Mouse (Mus musculus) olfactory bulb, adult 2 months (tissue): Measurements from ENCODE around the gene Plk5.

ENCODE experiments used
- CTCF ChIP-seq: fragments of 200-500 bp; IDR thresholded peaks from 2 replicates; pipeline ENCODE4 v1.5.1; 2012; ENCODE audit warnings: low read depth, mild to moderate bottlenecking, low read length, moderate library complexity; ENCODE audit not compliant: insufficient read depth
- POLR2A ChIP-seq: fragments of 200-500 bp; IDR thresholded peaks from 2 replicates; pipeline ENCODE4 v1.6.1; 2012; ENCODE audit warnings: mild to moderate bottlenecking, low read depth, low read length, moderate library complexity; ENCODE audit not compliant: insufficient read depth

DNA sequence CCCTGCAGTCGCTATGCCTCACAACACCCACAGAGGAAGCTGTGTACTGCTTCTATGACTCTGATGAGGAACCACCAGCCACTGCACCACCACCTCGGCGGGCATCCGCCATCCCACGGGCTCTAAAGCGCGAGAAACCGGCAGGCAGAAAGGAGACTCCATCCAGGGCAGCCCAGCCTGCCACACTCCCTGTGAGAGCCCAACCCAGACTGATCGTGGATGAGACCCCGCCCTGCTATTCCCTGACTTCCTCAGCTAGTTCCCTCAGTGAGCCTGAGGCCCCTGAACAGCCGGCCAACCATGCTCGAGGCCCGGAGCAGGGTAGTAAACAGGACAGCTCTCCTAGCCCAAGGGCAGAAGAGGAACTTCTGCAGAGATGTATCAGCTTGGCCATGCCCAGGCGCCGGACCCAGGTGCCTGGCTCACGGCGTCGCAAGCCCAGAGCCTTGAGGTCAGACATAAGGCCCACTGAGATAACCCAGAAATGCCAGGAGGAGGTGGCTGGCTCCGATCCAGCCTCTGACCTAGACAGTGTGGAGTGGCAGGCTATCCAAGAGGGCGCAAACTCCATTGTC lies 42.5 kb upstream of the Plk5 start:
- no peak for TF ChIP-seq POLR2A
- no peak for TF ChIP-seq CTCF
